In the genomic region with DNA sequence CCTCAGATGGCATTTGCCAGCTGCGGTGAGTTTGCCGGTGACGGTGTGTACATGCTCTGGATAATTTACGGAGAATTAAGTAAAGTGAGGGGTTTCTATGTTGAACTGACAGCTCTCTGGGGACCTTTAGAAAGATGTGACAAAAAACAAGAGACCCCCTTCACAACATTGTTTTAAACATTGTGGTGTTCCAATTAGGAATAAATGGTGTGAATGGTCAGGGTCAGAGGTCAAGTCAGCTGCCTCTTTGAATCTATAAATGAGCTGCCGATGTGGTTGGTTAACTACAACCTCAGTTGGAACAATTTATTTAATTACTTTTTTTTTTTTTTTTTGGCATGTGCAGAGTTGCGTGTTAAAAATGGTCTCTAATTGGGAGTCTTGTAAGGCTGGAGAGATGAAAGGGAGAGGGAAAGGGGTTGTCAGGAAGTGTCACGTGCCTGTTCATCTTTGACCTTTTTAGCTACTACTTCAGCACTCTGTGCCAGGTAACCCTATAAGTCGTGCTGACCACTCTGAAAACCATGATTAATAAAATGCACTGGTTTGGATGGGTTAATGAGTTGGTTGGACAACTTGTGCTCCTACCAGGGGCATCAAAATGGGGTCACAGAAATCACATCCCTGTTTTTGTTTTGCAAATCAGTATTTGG, we compare ENCODE assay signal across 20 mouse cellular contexts.
A peak's percentile ranks its signal among the peaks of the same experiment; 100 is the strongest.
DNase-seq lines count a peak whose midpoint lies in the region; ATAC-seq and TF ChIP-seq lines count a peak whose summit lies in the region.
"Had no signal": no experiment of that assay in that cellular context is flagged by ENCODE, and none has a peak within 500 bp of the region (broad histone marks: within the 10 kb centered on the region; RNA-seq: fewer than 3 reads in every experiment).

No protein-coding gene starts in this region.

- peak; percentile 23 for DNase-seq in hindbrain, embryonic 11.5 days (ENCODE audit: low spot score)
- peak; percentile 50 for DNase-seq in embryonic facial prominence, embryonic 14.5 days (ENCODE audit: low spot score)
- DNase-seq in midbrain, postnatal 0 days (ENCODE audit: low spot score), result no peak
- DNase-seq in right cerebral cortex, postnatal 10 days (ENCODE audit: low spot score in 2 of 2), result no peak
- no peak for DNase-seq in yolk sac, embryonic 10.5 days (ENCODE audit: low spot score)
- DNase-seq: B cell, adult 2 months; cerebellum, adult 8-10 months; gastrocnemius, postnatal 14 days; kidney, adult 18-20 months; left cerebral cortex, postnatal 4 days; right cerebral cortex, postnatal 14 days; thymus, postnatal 36 days had no signal

- no peak for TF ChIP-seq CTCF in midbrain, postnatal 0 days (IDR thresholded peaks at IDR 0.05)

- no peak overlapping the region for H3K9ac ChIP-seq in hindbrain, embryonic 11.5 days (ENCODE audit: low read depth, low read length)
- H3K9ac ChIP-seq in hindbrain, embryonic 16.5 days (ENCODE audit: low read depth, low read length), result no peak overlapping the region
- H3K9ac ChIP-seq in embryonic facial prominence, embryonic 14.5 days (ENCODE audit: low read depth, low read length), result no peak overlapping the region
- no peak overlapping the region for H3K9ac ChIP-seq in limb, embryonic 12.5 days (replicated peaks)
- no peak overlapping the region for H3K9ac ChIP-seq in midbrain, postnatal 0 days (replicated peaks; ENCODE audit: low read length, poor library complexity, severe bottlenecking)
- H3K9ac ChIP-seq: heart, embryonic 15.5 days; liver, embryonic 14.5 days; lung, embryonic 15.5 days; midbrain, embryonic 13.5 days; neural tube, embryonic 13.5 days had no signal

- H3K36me3 ChIP-seq in hindbrain, embryonic 11.5 days (ENCODE audit: control insufficient read depth, insufficient read depth, low read length), result no peaks in the 10 kb centered on the region
- no peaks in the 10 kb centered on the region for H3K36me3 ChIP-seq in hindbrain, embryonic 16.5 days (ENCODE audit: control insufficient read depth, insufficient read depth, low read length)
- H3K36me3 ChIP-seq in embryonic facial prominence, embryonic 14.5 days (ENCODE audit: control insufficient read depth, insufficient read depth, low read length), result no peaks in the 10 kb centered on the region
- peaks cover 30% of the 10 kb centered on the region; the same call in 1 of the 2 replicates for H3K36me3 ChIP-seq in limb, embryonic 12.5 days
- no peaks in the 10 kb centered on the region for H3K36me3 ChIP-seq in midbrain, postnatal 0 days (ENCODE audit: insufficient read depth, low read length)
- H3K36me3 ChIP-seq: heart, embryonic 15.5 days; lung, embryonic 15.5 days; midbrain, embryonic 13.5 days; neural tube, embryonic 13.5 days had no signal

- no peaks in the 10 kb centered on the region for H3K9me3 ChIP-seq in hindbrain, embryonic 11.5 days (ENCODE audit: control insufficient read depth, low read length)
- H3K9me3 ChIP-seq in hindbrain, embryonic 16.5 days (ENCODE audit: control insufficient read depth, low read length), result no peaks in the 10 kb centered on the region
- no peaks in the 10 kb centered on the region for H3K9me3 ChIP-seq in embryonic facial prominence, embryonic 14.5 days (ENCODE audit: control insufficient read depth, low read length)
- no peaks in the 10 kb centered on the region for H3K9me3 ChIP-seq in limb, embryonic 12.5 days
- H3K9me3 ChIP-seq in midbrain, postnatal 0 days (ENCODE audit: low read length), result no peaks in the 10 kb centered on the region
- H3K9me3 ChIP-seq: heart, embryonic 15.5 days; lung, embryonic 15.5 days; midbrain, embryonic 13.5 days; neural tube, embryonic 13.5 days had no signal

- no peaks in the 10 kb centered on the region for H3K27me3 ChIP-seq in hindbrain, embryonic 11.5 days (ENCODE audit: control insufficient read depth, insufficient read depth, low read length)
- H3K27me3 ChIP-seq in hindbrain, embryonic 16.5 days (replicated peaks; ENCODE audit: control insufficient read depth, insufficient read depth, low read length), result no peaks in the 10 kb centered on the region
- no peaks in the 10 kb centered on the region for H3K27me3 ChIP-seq in embryonic facial prominence, embryonic 14.5 days (replicated peaks; ENCODE audit: control insufficient read depth, insufficient read depth, low read length)
- no peaks in the 10 kb centered on the region for H3K27me3 ChIP-seq in limb, embryonic 12.5 days
- H3K27me3 ChIP-seq in midbrain, postnatal 0 days (ENCODE audit: insufficient read depth, low read length), result no peaks in the 10 kb centered on the region
- H3K27me3 ChIP-seq: heart, embryonic 15.5 days; lung, embryonic 15.5 days; midbrain, embryonic 13.5 days; neural tube, embryonic 13.5 days had no signal

- H3K4me1 ChIP-seq in hindbrain, embryonic 11.5 days (replicated peaks; ENCODE audit: control insufficient read depth, insufficient read depth, low read length), result no peaks in the 10 kb centered on the region
- no peaks in the 10 kb centered on the region for H3K4me1 ChIP-seq in hindbrain, embryonic 16.5 days (ENCODE audit: control insufficient read depth, insufficient read depth, low read depth, low read length)
- H3K4me1 ChIP-seq in embryonic facial prominence, embryonic 14.5 days (ENCODE audit: control insufficient read depth, insufficient read depth, low read length), result no peaks in the 10 kb centered on the region
- peaks cover 28% of the 10 kb centered on the region for H3K4me1 ChIP-seq in limb, embryonic 12.5 days (replicated peaks)
- no peaks in the 10 kb centered on the region for H3K4me1 ChIP-seq in midbrain, postnatal 0 days (ENCODE audit: insufficient read depth, low read length)
- H3K4me1 ChIP-seq: heart, embryonic 15.5 days; lung, embryonic 15.5 days; midbrain, embryonic 13.5 days had no signal

- H3K4me2 ChIP-seq in hindbrain, embryonic 11.5 days (replicated peaks; ENCODE audit: low read depth, low read length), result no peak overlapping the region
- no peak overlapping the region for H3K4me2 ChIP-seq in hindbrain, embryonic 16.5 days (ENCODE audit: low read length)
- H3K4me2 ChIP-seq in embryonic facial prominence, embryonic 14.5 days (ENCODE audit: low read depth, low read length), result no peak overlapping the region
- H3K4me2 ChIP-seq in limb, embryonic 12.5 days, result peak overlapping the region; percentile 29
- H3K4me2 ChIP-seq in midbrain, postnatal 0 days (ENCODE audit: low read depth, low read length, poor library complexity, severe bottlenecking), result no peak overlapping the region
- H3K4me2 ChIP-seq: heart, embryonic 15.5 days; lung, embryonic 15.5 days; midbrain, embryonic 13.5 days; neural tube, embryonic 13.5 days had no signal

- no peak overlapping the region for H3K27ac ChIP-seq in hindbrain, embryonic 11.5 days (ENCODE audit: low read depth, low read length)
- H3K27ac ChIP-seq in hindbrain, embryonic 16.5 days (ENCODE audit: low read depth, low read length), result no peak overlapping the region
- H3K27ac ChIP-seq in embryonic facial prominence, embryonic 14.5 days (replicated peaks; ENCODE audit: low read depth, low read length), result no peak overlapping the region
- peak overlapping the region; percentile 73 for H3K27ac ChIP-seq in limb, embryonic 12.5 days
- no peak overlapping the region for H3K27ac ChIP-seq in midbrain, postnatal 0 days (ENCODE audit: low read depth, low read length)
- H3K27ac ChIP-seq: heart, embryonic 15.5 days; kidney, postnatal 0 days; liver, embryonic 14.5 days; lung, embryonic 15.5 days; midbrain, embryonic 13.5 days; neural tube, embryonic 13.5 days had no signal

- WGBS in hindbrain, embryonic 11.5 days, result 37% methylated on average over 8 of the region's 8 CpGs
- WGBS in hindbrain, embryonic 16.5 days, result 28% methylated on average over 8 of the region's 8 CpGs
- WGBS in embryonic facial prominence, embryonic 14.5 days, result 44% methylated on average over 8 of the region's 8 CpGs
- 16% methylated on average over 8 of the region's 8 CpGs for WGBS in limb, embryonic 12.5 days
- WGBS in midbrain, postnatal 0 days, result 34% methylated on average over 8 of the region's 8 CpGs

- H3K4me3 ChIP-seq in hindbrain, embryonic 11.5 days (ENCODE audit: low read depth, low read length), result no peak overlapping the region
- H3K4me3 ChIP-seq in hindbrain, embryonic 16.5 days (ENCODE audit: low read length), result no peak overlapping the region
- no peak overlapping the region for H3K4me3 ChIP-seq in embryonic facial prominence, embryonic 14.5 days (ENCODE audit: low read depth, low read length)
- H3K4me3 ChIP-seq in limb, embryonic 12.5 days (replicated peaks), result no peak overlapping the region
- no peak overlapping the region for H3K4me3 ChIP-seq in midbrain, postnatal 0 days (ENCODE audit: low read depth, low read length)
- H3K4me3 ChIP-seq: heart, embryonic 15.5 days; lung, embryonic 15.5 days; midbrain, embryonic 13.5 days; neural tube, embryonic 13.5 days had no signal

- peak; percentile 47 for ATAC-seq in hindbrain, embryonic 11.5 days (ENCODE audit: low FRiP score)
- ATAC-seq in hindbrain, embryonic 16.5 days, result no peak
- ATAC-seq in embryonic facial prominence, embryonic 14.5 days (ENCODE audit: low read depth), result peak; percentile 12; the same call in 1 of the 2 replicates
- peak; percentile 35; the same call in 1 of the 2 replicates for ATAC-seq in limb, embryonic 12.5 days (ENCODE audit: insufficient number of reproducible peaks, insufficient read depth, low FRiP score, low TSS enrichment, low read depth)
- no peak for ATAC-seq in midbrain, postnatal 0 days (ENCODE audit: low FRiP score)
- ATAC-seq: midbrain, embryonic 13.5 days had no signal

Comparison
In these comparisons a context has a peak if more than half of its experiments do, and no peak if none do; other contexts are left out.
1. ATAC-seq: peak in hindbrain, embryonic 11.5 days (single experiment), embryonic facial prominence, embryonic 14.5 days (single experiment) and limb, embryonic 12.5 days (single experiment); none in hindbrain, embryonic 16.5 days (single experiment) and midbrain, postnatal 0 days (single experiment).
2. DNase-seq: peak in hindbrain, embryonic 11.5 days (single experiment) and embryonic facial prominence, embryonic 14.5 days (single experiment); none in midbrain, postnatal 0 days (single experiment), right cerebral cortex, postnatal 10 days (0 of 2) and yolk sac, embryonic 10.5 days (single experiment).